In genomic region chr16:32915292-32916068, GRCm38 (mm10) we compare ENCODE assay signal across 7 mouse cellular contexts. TPM values are rescaled to one million over a fixed set of nuclear protein-coding genes. Genes with fewer than 3 reads are reported as not detected.
DNase-seq lines count a peak whose midpoint lies in the region; ATAC-seq lines count a peak whose summit lies in the region.

No protein-coding gene starts in this region.

- no peaks in the 10 kb centered on the region for H3K36me3 ChIP-seq in forebrain, embryonic 11.5 days (ENCODE audit: control insufficient read depth, insufficient read depth, low read length)
- H3K36me3 ChIP-seq in liver, embryonic 13.5 days: 0 out of 2 replicates have a peak, but pooled peaks cover 7% of the 10 kb centered on the region

- H3K4me2 ChIP-seq in forebrain, embryonic 11.5 days (ENCODE audit: low read depth, low read length, severe bottlenecking): peak overlapping the region; percentile 39; the same call in 1 of the 2 replicates
- peak overlapping the region; percentile 64 for H3K4me2 ChIP-seq in liver, embryonic 13.5 days

- no peak for ATAC-seq in forebrain, embryonic 11.5 days (replicated peaks; ENCODE audit: low FRiP score)
- ATAC-seq in liver, embryonic 13.5 days (ENCODE audit: low read depth): no peak
- no peak for ATAC-seq in granulocyte monocyte progenitor cell, adult 5-6 weeks (replicated peaks; ENCODE audit: poor library complexity, severe bottlenecking)

- peak; percentile 70 for DNase-seq in 3T3-L1 (ENCODE audit: low read depth, low spot score)
- peak; percentile 37 for DNase-seq in A20 (ENCODE audit: low read depth, low spot score)
- DNase-seq in forebrain, embryonic 11.5 days (ENCODE audit: low spot score): no peak
- no peak for DNase-seq in liver, embryonic 13.5 days
- no peak for DNase-seq in urinary bladder, adult 18-20 months (ENCODE audit: low spot score in 2 of 2)
- DNase-seq in adrenal gland, postnatal 14 days: no peak

- 82% methylated on average over 9 of the region's 9 CpGs for WGBS in forebrain, embryonic 11.5 days
- WGBS in liver, embryonic 13.5 days (ENCODE audit: insufficient replicate concordance): 63% methylated on average over 9 of the region's 9 CpGs

- H3K9me3 ChIP-seq in forebrain, embryonic 11.5 days (ENCODE audit: control insufficient read depth, low read length): no peaks in the 10 kb centered on the region
- no peaks in the 10 kb centered on the region for H3K9me3 ChIP-seq in liver, embryonic 13.5 days (replicated peaks)

- no peaks in the 10 kb centered on the region for H3K4me1 ChIP-seq in forebrain, embryonic 11.5 days (replicated peaks; ENCODE audit: control insufficient read depth, insufficient read depth, low read length)
- H3K4me1 ChIP-seq in liver, embryonic 13.5 days (replicated peaks): peaks cover 36% of the 10 kb centered on the region

- H3K4me3 ChIP-seq in forebrain, embryonic 11.5 days (ENCODE audit: low read depth, low read length): peak overlapping the region; percentile 98; the same call in 1 of the 2 replicates
- peak overlapping the region; percentile 94 for H3K4me3 ChIP-seq in liver, embryonic 13.5 days (replicated peaks)

- no peaks in the 10 kb centered on the region for H3K27me3 ChIP-seq in forebrain, embryonic 11.5 days (ENCODE audit: control insufficient read depth, insufficient read depth, low read length)
- no peaks in the 10 kb centered on the region for H3K27me3 ChIP-seq in liver, embryonic 13.5 days

- H3K27ac ChIP-seq in forebrain, embryonic 11.5 days (ENCODE audit: low read depth, low read length): no peak overlapping the region
- H3K27ac ChIP-seq in liver, embryonic 13.5 days: no peak overlapping the region

- 0 out of 2 replicates have a peak overlapping the region, but pooled peaks have one; percentile 35 for H3K9ac ChIP-seq in forebrain, embryonic 11.5 days (ENCODE audit: low read length)
- H3K9ac ChIP-seq in liver, embryonic 13.5 days: peak overlapping the region; percentile 53

RNA-seq across cellular contexts. Expression of gene Lrch3, which starts 1.6 kb away (rescaled TPM):
- 38.1 and 39.1 TPM in 2 replicates for polyA plus RNA-seq in forebrain, embryonic 11.5 days (2014; fragmentation: Nextera tagmentation; extraction: Ambion mirVana)
- 6.2 and 6.7 TPM in 2 replicates for polyA plus RNA-seq in liver, embryonic 13.5 days (2015; fragmentation: Nextera tagmentation; extraction: Ambion mirVana)
- total RNA-seq in granulocyte monocyte progenitor cell, adult 5-6 weeks (2014; fragmentation: Nextera tagmentation): 23.8 and 37.8 TPM in 2 replicates
- total RNA-seq in granulocyte monocyte progenitor cell, adult 5-6 weeks (2017): 12.1 and 16.8 TPM in 2 replicates
- 32.6 and 36.3 TPM in 2 replicates for total RNA-seq in adrenal gland, postnatal 14 days (2021)

RNA-seq across cellular contexts. Expression of gene Rubcn, which starts 37.9 kb away (rescaled TPM):
- polyA plus RNA-seq in forebrain, embryonic 11.5 days (2014; fragmentation: Nextera tagmentation; extraction: Ambion mirVana): 18.6 and 21.7 TPM in 2 replicates
- polyA plus RNA-seq in liver, embryonic 13.5 days (2015; fragmentation: Nextera tagmentation; extraction: Ambion mirVana): 4.3 and 5.2 TPM in 2 replicates
- total RNA-seq in granulocyte monocyte progenitor cell, adult 5-6 weeks (2014; fragmentation: Nextera tagmentation): 19.7 and 31.5 TPM in 2 replicates
- total RNA-seq in granulocyte monocyte progenitor cell, adult 5-6 weeks (2017): 10.4 and 12.9 TPM in 2 replicates
- total RNA-seq in adrenal gland, postnatal 14 days (2021): 27.9 and 32.7 TPM in 2 replicates

RNA-seq across cellular contexts. Expression of gene Fyttd1, which starts 38.2 kb away (rescaled TPM):
- polyA plus RNA-seq in forebrain, embryonic 11.5 days (2014; fragmentation: Nextera tagmentation; extraction: Ambion mirVana): 110 and 118 TPM in 2 replicates
- polyA plus RNA-seq in liver, embryonic 13.5 days (2015; fragmentation: Nextera tagmentation; extraction: Ambion mirVana): 34.0 and 42.4 TPM in 2 replicates
- total RNA-seq in granulocyte monocyte progenitor cell, adult 5-6 weeks (2014; fragmentation: Nextera tagmentation): 15.9 and 23.6 TPM in 2 replicates
- 58.2 and 68.9 TPM in 2 replicates for total RNA-seq in granulocyte monocyte progenitor cell, adult 5-6 weeks (2017)
- total RNA-seq in adrenal gland, postnatal 14 days (2021): 99.8 and 104 TPM in 2 replicates

Comparison
In these comparisons a context has a peak if more than half of its experiments do, and no peak if none do; other contexts are left out.
1. DNase-seq: peak in 3T3-L1 (single experiment) and A20 (single experiment); none in forebrain, embryonic 11.5 days (single experiment), liver, embryonic 13.5 days (single experiment), urinary bladder, adult 18-20 months (0 of 2) and adrenal gland, postnatal 14 days (single experiment).